Mouse (Mus musculus) cerebellum, adult 11-12 months (tissue): ENCODE measurements around the gene Trim10.

Experiments
- DNase-seq: peaks from one replicate; pipeline ENCODE4 v3.0.0; 2022

The Trim10 gene

DNA sequence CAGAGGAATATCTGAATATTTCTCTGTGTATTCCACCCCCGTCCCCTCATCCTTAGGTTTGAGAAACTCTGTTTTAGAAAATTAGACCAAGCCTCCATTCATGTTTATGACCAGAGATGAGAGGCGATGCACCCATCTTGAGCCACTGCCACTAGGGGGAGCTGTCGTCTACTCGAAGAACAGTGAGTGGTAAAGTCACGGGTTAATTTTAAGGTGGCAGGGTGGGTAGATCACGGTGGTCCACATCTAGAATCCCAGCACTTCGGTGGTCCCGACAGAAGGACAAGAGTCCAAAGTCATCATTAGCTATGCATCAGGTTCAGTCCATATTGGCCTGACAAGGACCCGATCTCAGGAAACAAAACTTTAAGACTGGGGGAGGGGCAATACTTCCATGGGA is 45.7 kb downstream of the Trim10 start:
- peak; percentile 21 for DNase-seq

DNA sequence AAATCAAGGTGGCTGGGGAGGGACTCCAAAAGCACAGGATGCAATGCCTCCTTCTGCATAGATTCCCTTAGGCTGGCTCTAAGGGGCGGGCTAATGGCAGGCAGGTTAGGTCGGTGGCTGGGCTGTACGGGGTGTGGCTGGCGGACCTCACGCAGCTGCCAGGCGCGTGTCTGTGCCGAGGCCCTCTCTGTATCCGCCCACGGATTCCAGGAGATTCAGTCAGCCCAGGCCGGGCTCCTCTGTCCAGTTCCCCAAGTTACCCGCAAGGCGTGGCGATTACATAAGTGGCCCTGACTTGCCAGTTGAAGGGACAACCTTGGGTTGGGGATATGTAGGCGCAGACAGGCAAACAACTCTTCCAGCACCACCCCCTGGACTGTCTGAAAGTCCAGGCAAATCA is 50.9 kb downstream of the Trim10 start:
- no peak for DNase-seq

DNA sequence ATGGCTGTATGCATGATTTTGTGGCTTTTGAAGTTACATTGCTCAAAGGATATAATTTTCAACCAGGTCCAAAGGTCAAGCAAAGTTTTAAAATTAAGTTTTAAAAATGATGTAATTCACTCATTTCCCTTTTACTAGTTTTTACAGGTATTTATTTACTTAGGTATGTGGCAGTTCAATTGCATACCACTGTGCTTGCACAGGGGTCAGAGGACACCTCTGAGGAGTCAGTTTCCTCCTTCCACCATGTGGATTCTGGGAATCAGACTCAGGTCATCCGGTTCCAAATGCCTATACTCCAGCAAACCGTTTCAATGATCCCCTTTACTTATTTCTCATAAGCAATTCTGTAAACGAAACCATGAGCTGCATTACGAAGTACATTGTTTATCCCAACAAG is 53.3 kb downstream of the Trim10 start:
- no peak for DNase-seq

DNA sequence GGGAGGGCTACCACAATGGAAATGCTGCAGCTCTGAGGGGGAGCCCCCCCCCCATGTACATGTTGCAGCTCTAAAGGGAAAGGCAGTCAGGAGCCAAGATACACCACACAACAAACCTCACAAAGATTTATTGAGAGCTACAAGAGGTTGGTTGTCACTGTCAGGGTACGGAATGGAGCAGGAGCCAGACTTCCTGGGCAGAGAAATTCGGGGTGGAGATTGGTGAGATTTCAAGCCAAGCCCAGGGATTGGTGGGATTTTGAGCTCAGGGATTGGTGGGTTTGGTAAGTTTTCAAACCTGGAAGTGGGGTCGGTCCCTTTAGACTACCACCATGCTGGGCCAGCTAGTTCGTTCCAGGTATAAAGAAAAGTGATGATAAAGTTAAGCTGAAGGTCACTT is 54.1 kb downstream of the Trim10 start:
- no peak for DNase-seq
